Mouse (Mus musculus): ENCODE measurements at regions not wholly inside any gene's neighbourhood (a gene's known extent, or its start where the extent isn't known, plus 50 kb on each side); places are given as distances from the start of the nearest gene placed in this dataset. TPM values are rescaled to one million over a fixed set of nuclear protein-coding genes. Genes with fewer than 3 reads are reported as not detected.

MicroRNAs in the stretch of these regions (microRNA counts, 519-probe panel; counts per million panel counts)
- microRNA mmu-miR-135a = 6,393 counts per million, percentile 99 among the panel's probes with 10 or more counts

Small RNAs in the stretch of these regions (microRNA-seq; reads per million reads assigned to microRNA genes)
- gene Gm22582 (not detected), gene Mir1251 (190 reads per million, percentile 58 among the genes with 10 or more reads in this experiment), gene Mir135a-2 (263 reads per million, percentile 62 among the genes with 10 or more reads in this experiment)

Measured in hindbrain, embryonic 13.5 days (tissue).